Mouse (Mus musculus): ENCODE measurements around the gene Nedd4. TPM values are rescaled to one million over a fixed set of nuclear protein-coding genes. Genes with fewer than 3 reads are reported as not detected.
"Not testable (repeated sequence)": the region's sequence is repeated elsewhere in the genome, so short reads cannot be mapped to it uniquely, and the experiment has no call there.

The Nedd4 gene
- total RNA-seq (2021), result 100 to 1,000 TPM; 288 to 318 TPM
- long read RNA-seq, experiment 1, full-length matches to known transcripts, result 102 of 129 reads
- long read RNA-seq, experiment 1, partial matches to known transcripts, result 13 of 129 reads
- long read RNA-seq, experiment 1, other reads (novel, unspliced or antisense), result 14 of 129 reads
- long read RNA-seq, experiment 2, full-length matches to known transcripts, result 119 of 163 reads
- long read RNA-seq, experiment 2, partial matches to known transcripts, result 17 of 163 reads
- long read RNA-seq, experiment 2, other reads (novel, unspliced or antisense), result 27 of 163 reads

DNA sequence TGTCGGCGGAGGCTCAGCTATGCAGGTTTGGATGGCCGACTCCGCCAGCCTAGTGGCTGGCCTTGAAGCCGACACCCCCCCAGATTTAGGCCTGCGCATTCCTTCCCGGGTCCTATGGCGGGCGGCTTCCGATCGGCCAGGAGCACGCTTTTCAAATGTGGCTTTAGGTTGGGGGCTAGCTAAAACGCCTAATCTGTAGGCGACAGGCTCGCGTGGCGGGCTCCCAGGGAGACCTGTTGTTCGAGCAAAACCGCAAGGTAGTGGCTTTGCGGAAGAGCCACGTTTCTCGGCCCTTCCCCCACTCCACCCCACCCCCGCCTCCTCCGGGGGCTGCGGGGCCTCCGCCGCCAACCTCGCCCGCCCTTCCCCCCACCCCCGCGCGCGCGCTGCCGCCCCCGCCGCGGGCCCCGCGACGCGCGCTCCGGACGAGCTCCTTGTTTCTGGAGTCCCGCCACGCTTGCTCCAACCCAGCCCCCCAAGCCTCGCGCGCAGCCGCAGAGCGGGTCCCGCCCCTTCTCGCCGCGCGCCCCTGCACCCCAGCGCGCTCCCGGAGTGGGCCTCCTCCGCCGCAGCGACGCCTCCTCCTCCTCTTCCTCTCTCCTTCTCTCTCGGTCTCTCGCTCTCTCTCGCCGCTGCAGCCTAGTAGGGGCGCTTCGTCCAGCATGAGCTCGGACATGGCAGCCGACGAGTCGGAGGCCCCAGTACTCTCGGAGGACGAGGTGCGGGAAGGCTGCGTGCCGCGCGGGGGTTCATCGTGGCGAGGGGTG lies at the start of gene Nedd4:
TSS of gene Nedd4 (plus strand) at position 452 of the 767 bp plus-strand sequence.
- DNase-seq (ENCODE audit: low spot score in 2 of 2), result peak; percentile 92 to 96

DNA sequence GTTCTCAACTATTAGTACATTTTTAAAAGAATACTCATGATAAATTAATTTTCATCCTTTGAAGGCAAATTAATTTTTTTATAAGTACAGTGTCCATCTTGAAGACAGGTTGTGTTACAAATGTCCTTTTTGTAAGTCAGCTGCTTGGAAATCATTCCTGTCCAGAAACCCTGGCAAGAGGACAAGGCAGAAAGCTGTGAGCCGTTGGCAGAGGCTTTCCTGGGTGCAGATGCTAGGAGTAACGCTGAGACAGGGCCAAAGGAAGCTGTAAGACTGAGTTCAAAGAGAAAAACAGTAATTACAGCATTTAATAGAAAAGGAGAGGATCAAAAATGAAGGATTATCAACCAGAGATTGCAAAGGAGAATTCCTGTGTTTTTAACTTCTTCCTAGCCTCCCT lies 48.3 kb upstream of the Nedd4 start:
- peak in 1 of 2 experiments; percentile 55 for DNase-seq (ENCODE audit: low spot score in 2 of 2)

DNA sequence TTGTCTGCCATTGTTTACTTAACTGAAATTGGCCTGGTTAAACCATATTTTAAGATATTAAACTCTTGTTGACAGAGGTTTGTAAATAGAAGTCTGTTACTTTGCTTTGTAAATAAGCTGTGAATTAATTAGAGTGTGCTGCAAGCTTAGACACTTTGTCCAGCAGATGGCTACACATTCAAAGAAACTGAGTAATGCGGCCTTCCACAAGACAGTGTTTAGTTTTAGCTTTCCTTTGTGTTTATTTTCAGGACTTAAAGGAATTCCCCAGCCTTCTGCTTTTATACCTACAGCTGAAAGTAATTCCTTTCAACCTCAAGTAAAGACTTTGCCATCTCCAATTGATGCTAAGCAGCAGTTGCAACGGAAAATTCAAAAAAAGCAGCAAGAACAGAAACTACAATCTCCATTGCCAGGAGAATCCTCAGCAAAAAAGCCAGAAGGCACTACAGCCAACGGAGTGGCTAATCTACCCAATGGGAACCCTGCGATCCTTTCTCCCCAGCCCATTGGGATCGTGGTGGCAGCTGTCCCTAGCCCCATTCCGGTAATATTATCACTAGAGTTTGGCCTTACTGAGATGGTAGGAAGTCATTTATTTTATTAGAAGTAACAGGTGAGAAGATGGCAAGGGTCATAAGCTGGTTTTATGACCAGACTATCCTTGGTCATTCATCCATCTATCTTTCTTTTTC lies 47.2 kb upstream of the Nedd4 start:
- DNase-seq (ENCODE audit: low spot score in 2 of 2), result no peak

DNA sequence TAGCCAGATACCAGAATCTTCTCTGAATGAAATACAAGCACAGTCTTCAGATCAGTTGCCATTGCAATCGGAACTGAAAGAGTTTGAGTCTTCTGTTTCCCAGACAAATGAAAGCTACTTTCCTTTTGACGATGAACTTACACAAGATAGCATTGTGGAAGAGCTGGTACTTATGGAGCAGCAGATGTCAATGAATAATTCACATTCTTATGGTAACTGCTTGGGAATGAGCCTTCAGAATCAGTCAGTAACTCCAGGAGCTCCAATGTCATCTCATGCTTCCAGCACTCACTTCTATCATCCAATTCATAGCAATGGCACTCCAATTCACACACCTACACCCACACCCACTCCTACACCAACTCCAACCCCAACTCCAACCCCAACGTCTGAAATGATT lies 44.1 kb upstream of the Nedd4 start:
- no peak for DNase-seq (ENCODE audit: low spot score in 2 of 2)

DNA sequence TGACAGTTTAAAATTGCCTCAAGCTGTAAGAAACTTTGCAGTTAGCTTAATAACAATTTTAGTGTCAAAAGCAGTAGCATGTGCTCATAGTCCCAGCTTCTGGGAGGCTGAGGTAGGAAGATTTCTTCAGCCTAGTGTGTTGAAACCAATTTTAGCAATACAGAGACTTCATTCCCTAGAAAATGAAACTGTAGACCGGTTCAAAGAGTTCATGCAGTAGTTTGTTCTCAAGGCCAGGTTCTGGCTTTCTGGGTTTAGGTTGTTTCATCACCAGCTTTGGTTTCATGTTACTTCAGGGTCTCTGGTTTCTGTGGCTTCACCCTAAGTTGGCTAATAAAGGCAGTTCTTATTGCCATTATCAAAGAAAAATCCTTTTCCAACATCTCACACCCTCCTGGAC lies 38.5 kb upstream of the Nedd4 start:
- no peak for DNase-seq (ENCODE audit: low spot score in 2 of 2)

DNA sequence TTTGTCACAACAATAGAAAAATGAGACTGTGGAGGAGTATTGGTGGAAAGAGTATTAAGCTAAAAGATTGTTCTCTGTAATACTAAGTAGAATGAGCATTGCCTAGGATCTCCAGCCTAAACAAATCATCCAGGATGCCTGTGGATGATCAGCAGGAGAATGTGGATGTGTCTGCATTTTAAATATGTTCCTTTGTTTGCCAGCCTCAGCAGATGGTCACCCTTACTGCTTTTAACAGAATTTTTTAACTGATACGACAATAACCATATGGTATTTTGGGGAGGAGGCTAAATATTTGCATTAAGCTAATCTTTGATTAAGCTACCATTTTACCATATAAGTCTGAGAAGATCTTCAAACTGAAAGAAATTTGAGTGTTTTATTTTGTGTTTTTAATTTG lies 34.5 kb upstream of the Nedd4 start:
- DNase-seq (ENCODE audit: low spot score in 2 of 2), result no peak

DNA sequence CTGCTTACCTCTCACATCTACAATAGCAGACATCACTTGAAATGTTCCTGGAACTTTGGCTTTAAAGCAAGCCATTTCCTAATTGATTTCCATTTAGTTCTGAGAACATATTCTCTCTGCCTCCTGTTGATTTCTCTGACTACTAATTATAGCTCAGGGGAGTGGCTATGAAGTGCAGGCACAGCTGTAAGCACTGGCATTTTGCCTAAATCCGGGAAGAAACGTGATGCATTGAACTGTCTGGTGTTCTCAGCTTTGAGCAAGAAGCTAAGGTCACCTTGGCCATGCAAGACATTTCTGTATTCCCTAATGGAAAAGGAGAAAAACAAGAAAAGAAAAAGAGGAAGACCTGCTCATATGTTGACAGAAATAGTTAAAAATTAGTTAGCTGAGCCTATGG lies 33.6 kb upstream of the Nedd4 start:
- DNase-seq (ENCODE audit: low spot score in 2 of 2), result no peak

DNA sequence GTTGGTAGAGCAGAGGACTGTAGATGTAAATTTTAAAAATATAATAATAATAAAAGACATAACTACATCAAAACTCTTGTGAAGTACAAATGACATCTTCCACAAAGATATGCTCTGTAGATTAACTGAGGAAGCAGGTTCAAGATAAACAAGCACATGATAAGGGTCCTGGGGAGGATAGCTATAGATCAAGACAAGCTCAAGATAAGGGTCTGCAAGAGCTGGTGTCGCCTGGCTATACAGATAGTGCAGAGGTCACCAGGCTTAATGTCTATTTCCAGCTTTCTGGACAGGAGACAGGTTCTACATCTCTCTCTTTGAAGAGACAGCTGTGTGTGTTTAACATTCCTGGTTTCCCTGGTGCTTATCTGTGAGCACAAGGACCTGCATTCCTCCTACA lies 29.9 kb upstream of the Nedd4 start:
- no peak for DNase-seq (ENCODE audit: low spot score in 2 of 2)

DNA sequence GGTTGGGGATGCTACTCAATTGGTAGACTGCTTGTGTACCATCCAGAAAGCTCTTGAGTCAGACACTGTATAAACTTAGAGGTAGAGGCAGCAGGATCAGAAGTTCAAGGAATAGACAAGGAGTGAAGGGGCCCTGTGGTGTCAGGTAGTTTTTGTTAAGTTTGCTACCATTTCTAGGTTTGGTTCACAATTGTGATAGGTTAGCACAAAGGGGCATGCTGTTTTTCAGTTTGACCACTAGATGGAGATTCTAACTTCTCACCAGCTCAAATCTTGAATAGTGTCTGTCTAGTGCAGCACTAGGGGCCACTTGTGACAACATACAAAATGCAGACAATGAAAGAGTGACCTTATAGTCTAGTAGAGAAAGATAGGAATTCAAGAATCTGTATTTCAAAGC lies 27.0 kb upstream of the Nedd4 start:
- DNase-seq (ENCODE audit: low spot score in 2 of 2), result peak in 1 of 2 experiments; percentile 41

DNA sequence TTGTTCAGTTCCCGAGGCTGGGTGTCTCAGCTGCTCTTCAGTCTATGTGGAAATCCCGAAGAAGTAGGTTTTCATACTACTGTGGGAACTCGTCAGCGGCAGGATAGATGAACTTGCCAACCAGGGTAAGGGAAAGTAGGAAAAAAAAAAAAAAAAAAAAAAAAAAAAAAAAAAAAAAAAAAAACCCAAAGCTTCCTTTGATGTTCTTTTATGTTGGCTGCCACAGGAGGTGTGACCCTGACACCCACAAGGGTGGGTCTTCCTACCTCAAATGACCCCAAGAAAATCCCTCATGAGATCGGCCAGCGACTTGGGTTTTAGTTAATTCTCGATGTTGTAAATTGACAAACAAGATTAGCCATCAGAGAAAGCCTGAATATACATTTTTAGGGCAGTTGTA lies 25.6 kb upstream of the Nedd4 start:
- no peak for DNase-seq (ENCODE audit: low spot score in 2 of 2)

DNA sequence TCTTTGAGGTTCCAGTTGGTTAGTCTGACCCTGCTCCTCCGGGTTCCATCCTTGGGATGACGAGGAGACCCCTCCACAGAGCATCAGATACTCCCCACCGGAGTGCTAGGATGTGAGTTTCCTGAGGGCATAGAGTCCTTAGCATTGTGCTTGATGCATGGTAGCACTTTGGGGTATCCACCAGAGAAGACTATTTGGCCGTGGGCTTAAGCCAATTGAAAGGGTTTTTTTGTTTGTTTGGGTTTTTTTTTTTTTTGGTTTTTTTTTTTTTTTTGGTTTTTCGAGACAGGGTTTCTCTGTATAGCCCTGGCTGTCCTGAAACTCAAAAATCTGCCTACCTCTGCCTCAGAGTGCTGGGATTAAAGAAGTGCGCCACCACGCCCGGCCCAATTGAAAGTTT lies 24.9 kb upstream of the Nedd4 start:
- DNase-seq (ENCODE audit: low spot score in 2 of 2), result no peak

DNA sequence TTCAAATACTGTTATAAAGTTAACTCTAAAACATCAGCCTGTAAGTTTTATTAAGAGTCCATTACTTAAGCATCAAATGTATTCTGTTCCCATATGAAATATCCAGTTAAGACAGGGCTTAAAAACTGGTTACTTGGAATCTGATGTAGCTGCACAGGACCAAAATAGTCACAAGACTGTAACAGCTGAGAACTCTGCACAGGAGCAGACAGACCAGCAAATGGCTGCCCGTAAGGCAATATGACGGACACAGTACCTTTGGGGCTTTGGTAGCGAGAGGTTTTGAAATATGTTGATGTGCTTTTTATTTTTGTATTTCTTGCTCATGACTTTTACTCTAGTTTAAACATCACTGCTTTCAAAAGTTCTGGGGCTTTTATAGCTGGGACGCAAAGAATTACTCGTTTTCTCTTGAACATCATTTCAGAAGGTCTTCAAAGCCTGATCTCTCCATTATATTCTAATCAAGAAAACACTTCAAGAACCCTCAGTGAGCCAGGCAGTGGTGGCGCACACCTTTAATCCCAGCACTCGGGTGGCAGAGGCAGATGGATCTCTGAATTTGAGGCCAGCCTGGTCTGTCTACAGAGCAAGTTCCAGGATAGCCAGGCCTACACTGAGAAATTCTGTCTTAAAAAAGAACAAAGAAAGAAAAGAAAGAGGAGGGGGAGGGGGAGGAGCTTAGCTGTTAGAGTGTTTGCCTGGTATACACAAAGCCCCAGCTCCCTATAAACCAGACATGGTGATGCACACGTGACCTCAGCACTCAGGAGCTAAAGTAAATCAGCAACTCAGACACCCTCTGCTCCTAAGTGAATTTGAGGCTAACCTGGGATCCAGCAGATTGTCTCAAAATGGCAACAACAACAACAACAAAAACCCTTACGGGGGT lies 22.9 kb upstream of the Nedd4 start:
- DNase-seq (ENCODE audit: low spot score in 2 of 2), result no peak

DNA sequence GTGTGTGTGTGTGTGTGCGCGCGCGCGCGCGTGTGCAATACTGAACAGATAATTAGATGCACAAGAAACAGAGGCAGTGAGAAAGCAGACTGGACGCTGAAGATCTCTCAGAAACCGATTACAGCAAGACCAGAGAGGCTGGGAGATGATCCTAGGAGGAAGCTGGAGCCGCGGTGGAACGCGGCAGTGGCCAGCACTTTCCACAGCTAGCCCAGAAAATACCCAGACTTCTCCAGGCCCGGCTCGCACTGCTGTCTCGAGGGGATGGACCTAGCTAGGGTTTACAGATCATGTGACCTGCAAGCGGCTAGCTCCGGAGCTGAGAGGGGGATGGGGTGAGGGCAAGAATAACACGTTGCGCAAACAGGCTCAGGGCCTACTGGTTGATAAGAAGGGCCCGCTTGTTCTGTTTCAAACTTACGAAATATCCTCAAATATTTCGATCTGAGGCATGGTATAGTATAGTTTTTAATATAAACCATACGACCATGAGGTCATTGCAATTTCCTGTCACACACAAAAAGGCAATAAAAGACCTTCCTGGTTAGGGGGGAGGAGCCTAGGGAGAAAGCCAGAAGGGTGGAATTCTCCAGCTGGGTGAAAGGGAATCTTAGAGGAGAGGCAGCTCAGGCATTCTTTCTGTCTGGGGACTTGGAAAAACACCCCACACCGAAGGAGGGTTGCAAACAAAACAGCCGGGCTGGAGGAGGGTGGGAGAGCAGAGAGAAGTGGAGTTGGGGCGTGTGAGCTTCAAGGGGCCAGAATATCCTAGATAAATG lies 22.1 kb upstream of the Nedd4 start:
- peak; percentile 55 to 61 for DNase-seq (ENCODE audit: low spot score in 2 of 2)

DNA sequence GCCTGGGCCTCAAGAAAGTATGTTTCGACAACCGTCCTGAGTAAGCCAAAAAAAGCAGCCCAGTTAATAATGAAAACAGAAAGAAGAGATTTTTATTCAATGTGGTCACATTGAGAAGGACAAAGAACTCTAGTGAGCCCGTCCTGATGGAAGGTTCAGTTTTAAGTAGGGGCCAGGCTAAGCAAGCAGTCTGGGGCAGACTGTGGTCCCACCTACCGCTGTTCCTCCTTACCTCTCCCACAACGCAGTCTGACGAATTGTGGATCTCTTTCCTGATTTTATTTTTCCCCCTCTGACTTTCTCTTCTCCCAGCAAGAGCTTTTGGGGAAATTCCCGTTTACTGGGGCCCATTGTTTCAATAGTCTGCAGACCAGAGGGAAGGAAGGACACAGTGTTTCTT lies 21.5 kb upstream of the Nedd4 start:
- DNase-seq (ENCODE audit: low spot score in 2 of 2), result no peak

DNA sequence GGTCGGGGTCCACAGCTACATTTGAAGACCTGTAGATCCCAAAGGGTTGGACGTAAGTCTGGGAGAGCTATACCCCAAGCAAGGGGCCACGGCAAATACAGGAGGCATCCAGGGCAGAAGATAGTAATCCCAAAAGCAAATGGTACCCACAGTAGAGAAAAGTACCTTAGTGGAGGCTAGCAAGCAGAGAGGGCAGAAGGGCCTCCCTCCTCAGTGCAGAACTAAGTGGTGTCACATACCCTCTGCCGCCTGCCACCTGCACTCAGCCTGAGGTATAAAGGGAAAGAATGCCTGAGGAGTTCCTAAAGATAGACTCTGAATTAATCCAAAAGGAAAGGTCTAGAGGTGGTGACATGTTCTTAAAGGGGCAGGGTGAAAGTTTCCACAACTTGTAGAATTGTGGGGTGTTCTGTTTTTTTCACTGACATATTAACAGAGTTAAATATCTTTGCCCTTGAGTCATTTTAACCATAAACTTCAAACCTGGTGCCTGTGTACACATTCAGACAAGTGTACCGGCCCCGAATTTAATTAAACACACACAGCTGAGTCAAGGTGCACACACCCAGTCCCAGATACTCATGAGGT lies 21.0 kb upstream of the Nedd4 start:
- DNase-seq (ENCODE audit: low spot score in 2 of 2), result no peak

DNA sequence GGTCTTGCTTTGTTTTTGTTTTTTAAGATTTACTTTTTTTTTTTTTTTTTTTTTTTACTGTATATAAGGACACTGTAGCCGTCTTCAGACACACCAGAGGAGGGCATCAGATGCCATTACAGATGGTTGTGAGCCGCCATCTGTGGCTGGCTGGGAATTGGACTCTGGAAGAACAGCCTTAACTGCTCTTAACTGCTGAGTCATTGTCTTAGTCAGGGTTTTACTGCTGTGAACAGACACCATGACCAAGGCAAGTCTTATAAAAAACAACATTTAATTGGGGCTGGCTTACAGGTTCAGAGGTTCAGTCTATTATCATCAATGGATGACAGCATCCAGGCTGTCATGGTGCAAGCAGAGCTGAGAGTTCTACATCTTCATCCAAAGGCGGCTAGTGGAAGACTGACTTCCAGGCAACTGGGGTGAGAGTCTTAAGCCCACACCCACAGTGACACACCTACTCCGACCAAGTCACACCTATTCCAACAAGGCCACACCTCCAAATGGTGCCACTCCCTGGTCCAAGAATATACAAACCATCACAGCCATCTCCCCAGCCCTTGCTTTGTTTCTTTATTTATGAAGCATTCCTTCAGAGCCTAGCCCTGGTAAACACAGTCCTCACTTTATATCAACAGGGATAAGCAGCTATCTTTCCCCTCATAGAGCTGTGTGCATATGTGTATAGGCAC lies 19.2 kb upstream of the Nedd4 start:
- not testable (repeated sequence) for DNase-seq (ENCODE audit: low spot score in 2 of 2)

DNA sequence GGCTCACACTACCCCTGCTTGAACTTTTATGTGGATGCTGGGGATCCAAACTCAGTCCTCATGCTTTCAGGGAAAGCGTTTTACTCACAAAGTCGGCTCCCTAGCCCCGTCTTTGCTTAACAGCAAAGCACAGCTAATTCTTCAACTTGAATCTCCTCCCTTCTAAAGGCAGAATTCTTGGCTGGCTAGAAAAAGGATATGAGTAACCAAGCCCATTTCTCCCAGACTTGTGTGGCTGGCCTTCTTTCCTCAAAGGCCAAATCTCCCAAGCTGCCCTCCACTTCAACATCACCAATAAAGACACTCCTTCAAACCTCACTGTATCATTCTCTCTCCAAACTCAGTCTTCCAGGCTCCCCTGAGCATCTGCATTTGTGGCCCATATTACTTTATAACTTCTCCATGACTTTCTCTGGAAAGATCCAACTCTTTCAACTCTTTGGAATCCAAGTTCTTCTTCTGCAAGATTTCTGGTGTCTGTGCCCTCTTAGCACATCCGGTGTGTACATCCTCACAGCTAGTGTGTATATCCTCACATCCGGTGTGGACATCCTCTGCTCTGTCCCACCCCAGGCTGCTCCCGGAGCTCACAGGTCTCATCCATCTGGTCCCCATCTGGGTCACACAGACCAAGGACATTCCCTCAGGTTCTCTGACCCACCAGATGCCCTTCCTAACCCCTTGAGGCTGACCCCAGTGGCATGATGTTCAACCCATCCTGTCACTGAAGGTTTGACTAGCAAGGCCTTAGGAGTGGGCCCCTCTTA lies 18.3 kb upstream of the Nedd4 start:
- no peak for DNase-seq (ENCODE audit: low spot score in 2 of 2)

DNA sequence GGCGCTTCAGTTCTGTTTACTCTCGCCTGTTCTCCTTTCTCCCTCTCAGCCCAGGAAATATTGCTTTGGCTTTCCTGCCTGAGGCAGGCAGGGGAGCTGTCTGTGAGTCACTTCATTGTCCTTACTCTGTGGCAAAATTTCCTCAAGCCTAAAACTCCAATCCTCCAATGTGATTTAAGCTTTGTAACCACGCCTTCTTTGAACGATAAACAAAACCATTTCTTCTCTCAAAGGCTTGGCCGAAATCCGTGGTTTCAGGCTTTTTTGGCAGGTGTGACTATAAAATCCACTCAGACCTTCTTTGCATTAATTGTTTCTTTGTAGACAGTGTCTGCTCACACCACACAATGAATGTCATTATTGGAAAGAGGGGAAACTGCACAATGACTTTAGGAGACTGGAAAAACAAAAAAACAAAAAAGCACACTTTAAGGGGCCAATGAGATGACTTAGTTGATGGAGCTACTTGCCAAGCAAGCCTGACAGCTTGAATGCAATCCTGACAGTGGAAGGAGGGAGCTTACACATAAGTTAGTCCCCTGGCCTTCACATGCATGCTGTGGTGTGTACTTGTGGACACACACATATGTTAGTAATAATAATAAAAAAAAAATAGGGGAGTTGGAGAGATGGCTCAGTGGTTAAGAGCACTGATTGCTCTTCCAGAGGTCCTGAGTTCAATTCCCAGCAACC lies 17.6 kb upstream of the Nedd4 start:
- no peak for DNase-seq (ENCODE audit: low spot score in 2 of 2)

All from layer of hippocampus, postnatal 14 days (tissue).